Mouse (Mus musculus) lung, embryonic 14.5 days (tissue): Measurements from ENCODE around the gene Med13l. TPM values are rescaled to one million over a fixed set of nuclear protein-coding genes. Genes with fewer than 3 reads are reported as not detected.
A peak's percentile ranks its signal among the peaks of the same experiment; 100 is the strongest.

Experiments
- ATAC-seq: fragments of 200-750 bp; cut with Nextera tagmentation; 2 replicates; pipeline ENCODE4 v1.8.0; 2017; ENCODE audit warnings: mild to moderate bottlenecking, moderate TSS enrichment, moderate library complexity; ENCODE audit not compliant: insufficient read depth
- DNase-seq: peaks from one replicate; pipeline ENCODE4 v3.0.0-alpha.2; 2015
- H3K27ac ChIP-seq: fragments of 300-500 bp; sonication (generic); 2 replicates; pipeline ENCODE4 v1.5.1; 2014; ENCODE audit warnings: low read depth, mild to moderate bottlenecking, moderate library complexity
- H3K27me3 ChIP-seq: fragments of 300-500 bp; sonication (generic); 2 replicates; pipeline ENCODE4 v1.6.1; 2014; ENCODE audit warnings: low read length, control low read depth; ENCODE audit not compliant: insufficient read depth
- H3K36me3 ChIP-seq: fragments of 300-500 bp; sonication (generic); 2 replicates; pipeline ENCODE4 v1.6.1; 2014; ENCODE audit warnings: control low read depth; ENCODE audit not compliant: insufficient read depth
- H3K4me1 ChIP-seq: fragments of 300-500 bp; sonication (generic); 2 replicates; pipeline ENCODE4 v1.6.1; 2014; ENCODE audit warnings: antibody characterized with exemption, control low read depth; ENCODE audit not compliant: insufficient read depth
- H3K4me2 ChIP-seq: fragments of 300-500 bp; sonication (generic); 2 replicates; pipeline ENCODE4 v1.6.1; 2014; ENCODE audit warnings: mild to moderate bottlenecking
- H3K4me3 ChIP-seq: fragments of 300-500 bp; sonication (generic); 2 replicates; pipeline ENCODE4 v1.5.1; 2014; ENCODE audit warnings: low read depth, low read length
- H3K9ac ChIP-seq: fragments of 300-500 bp; sonication (generic); 2 replicates; pipeline ENCODE4 v1.6.1; 2014
- H3K9me3 ChIP-seq: fragments of 300-500 bp; sonication (generic); 2 replicates; pipeline ENCODE4 v1.6.1; 2016; ENCODE audit warnings: low read depth, low read length, control low read depth
- CTCF ChIP-seq: IDR thresholded peaks from 2 replicates; pipeline ENCODE4 v1.5.1; 2016; ENCODE audit warnings: antibody characterized with exemption, low read depth
- WGBS: fragments of 180-500 bp; shearing (Covaris S2); extraction: QIAGEN DNeasy Blood & Tissue Kit; methylation state at CpG from one replicate; pipeline ENCODE4 v1.1.7; 2014; 5-methylcytosine and 5-hydroxymethylcytosine counted together
- polyA plus RNA-seq: library from polyadenylated mRNA; unstranded; fragments of >200 nt; fragmentation: Nextera tagmentation; extraction: Ambion mirVana; gene quantifications from 2 replicates; pipeline ENCODE4 v1.2.1, GENCODE M21; 2014

Med13l gene
- polyA plus RNA-seq, 1 experiment from 2014 or later: 14.1 TPM

- H3K27ac ChIP-seq: no peak overlapping the region
- H3K9me3 ChIP-seq: no peaks in the 10 kb centered on the region
- H3K36me3 ChIP-seq: no peaks in the 10 kb centered on the region
- WGBS: 63% methylated on average over 5 of the region's 5 CpGs
- ATAC-seq (no peak), DNase-seq (no peak)
- H3K27me3 ChIP-seq: no peaks in the 10 kb centered on the region
- H3K4me3 ChIP-seq: no peak overlapping the region
- TF ChIP-seq CTCF: no peak
- H3K4me1 ChIP-seq: peaks cover 9% of the 10 kb centered on the region; the same call in 1 of the 2 replicates
- no peak overlapping the region for H3K4me2 ChIP-seq
- no peak overlapping the region for H3K9ac ChIP-seq
Observed at GRCm38 (mm10) chr5:118707501-118707900, 147.0 kb downstream of the Med13l start.

GRCm38 (mm10) chr5:118708215-118708949, 147.9 kb downstream of the Med13l start:
- TF ChIP-seq CTCF: peak; percentile 90
- WGBS: 52% methylated on average over 16 of the region's 16 CpGs
- peak; percentile 45; the same call in 1 of the 2 replicates for ATAC-seq
- Histone ChIP-seq H3K9ac (no peak overlapping the region), H3K4me1 (0 out of 2 replicates have a peak, but pooled peaks cover 5% of the 10 kb centered on the region), H3K36me3 (no peaks in the 10 kb centered on the region), H3K27ac (no peak overlapping the region), H3K27me3 (no peaks in the 10 kb centered on the region), H3K4me3 (no peak overlapping the region), H3K4me2 (no peak overlapping the region), H3K9me3 (no peaks in the 10 kb centered on the region)
- peak; percentile 79 for DNase-seq

GRCm38 (mm10) chr5:118709847-118710251, 149.4 kb downstream of the Med13l start:
- no peak for ATAC-seq
- Histone ChIP-seq H3K27ac (no peak overlapping the region), H3K4me3 (no peak overlapping the region), H3K36me3 (no peaks in the 10 kb centered on the region), H3K27me3 (no peaks in the 10 kb centered on the region), H3K4me2 (no peak overlapping the region), H3K9me3 (no peaks in the 10 kb centered on the region), H3K9ac (no peak overlapping the region), H3K4me1 (0 out of 2 replicates have a peak, but pooled peaks cover 5% of the 10 kb centered on the region)
- 63% methylated on average over 7 of the region's 7 CpGs for WGBS
- DNase-seq: no peak
- TF ChIP-seq CTCF: no peak

GRCm38 (mm10) chr5:118715518-118715917, 155.0 kb downstream of the Med13l start:
- no peaks in the 10 kb centered on the region for H3K27me3 ChIP-seq
- no peak for ATAC-seq
- no peak overlapping the region for H3K4me3 ChIP-seq
- no peak for TF ChIP-seq CTCF
- WGBS: 87% methylated on average over 7 of the region's 7 CpGs
- no peak overlapping the region for H3K27ac ChIP-seq
- no peak for DNase-seq
- H3K4me2 ChIP-seq: no peak overlapping the region
- H3K9ac ChIP-seq: no peak overlapping the region
- H3K9me3 ChIP-seq: no peaks in the 10 kb centered on the region
- no peaks in the 10 kb centered on the region for H3K36me3 ChIP-seq
- H3K4me1 ChIP-seq: no peaks in the 10 kb centered on the region

- Histone ChIP-seq H3K36me3 (peaks cover 4% of the 10 kb centered on the region; the same call in 1 of the 2 replicates), H3K4me2 (no peak overlapping the region), H3K4me3 (no peak overlapping the region), H3K27ac (no peak overlapping the region), H3K9ac (no peak overlapping the region), H3K27me3 (no peaks in the 10 kb centered on the region), H3K9me3 (no peaks in the 10 kb centered on the region), H3K4me1 (no peaks in the 10 kb centered on the region)
- TF ChIP-seq CTCF: no peak
- WGBS: 52% methylated on average over 14 of the region's 14 CpGs
- DNase-seq (no peak), ATAC-seq (no peak)
Observed at GRCm38 (mm10) chr5:118716295-118717271, 156.1 kb downstream of the Med13l start.

GRCm38 (mm10) chr5:118717456-118717855, 157.0 kb downstream of the Med13l start:
- Histone ChIP-seq H3K36me3 (peaks cover 13% of the 10 kb centered on the region), H3K4me2 (no peak overlapping the region), H3K27me3 (no peaks in the 10 kb centered on the region), H3K4me1 (no peaks in the 10 kb centered on the region), H3K27ac (no peak overlapping the region), H3K9ac (no peak overlapping the region), H3K9me3 (no peaks in the 10 kb centered on the region), H3K4me3 (no peak overlapping the region)
- TF ChIP-seq CTCF: no peak; the same call in 1 of the 2 replicates
- DNase-seq (no peak), ATAC-seq (no peak)
- 63% methylated on average over 10 of the region's 10 CpGs for WGBS

- Histone ChIP-seq H3K4me1 (no peaks in the 10 kb centered on the region), H3K36me3 (peaks cover 14% of the 10 kb centered on the region), H3K4me2 (no peak overlapping the region), H3K9me3 (no peaks in the 10 kb centered on the region), H3K4me3 (no peak overlapping the region), H3K27me3 (no peaks in the 10 kb centered on the region), H3K9ac (no peak overlapping the region), H3K27ac (no peak overlapping the region)
- ATAC-seq (no peak), DNase-seq (no peak)
- no peak for TF ChIP-seq CTCF
- WGBS: 78% methylated on average over 6 of the region's 6 CpGs
Observed at GRCm38 (mm10) chr5:118718070-118718469, 157.6 kb downstream of the Med13l start.
